ENCODE assay signal across 13 mouse cellular contexts in the genomic region with DNA sequence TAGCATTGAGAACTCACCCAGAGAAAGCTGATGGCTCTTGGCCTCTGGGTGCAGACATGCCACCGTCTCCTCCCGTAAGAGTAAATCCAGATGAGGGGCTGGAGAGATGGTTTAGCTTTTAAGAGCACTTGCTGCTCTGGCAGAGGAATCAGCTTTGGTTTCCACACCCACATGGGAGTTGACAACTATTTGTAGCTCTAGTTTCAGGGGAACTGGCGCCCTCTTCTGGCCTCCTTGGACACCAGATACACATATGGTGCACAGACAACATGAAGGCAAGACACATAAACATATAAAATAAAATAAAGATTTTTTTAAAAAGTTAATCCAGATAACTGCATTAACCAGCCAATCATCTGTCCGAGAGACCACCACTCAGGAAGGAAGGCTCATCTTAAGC.
A peak's percentile ranks its signal among the peaks of the same experiment; 100 is the strongest.
DNase-seq lines count a peak whose midpoint lies in the region; ATAC-seq and TF ChIP-seq lines count a peak whose summit lies in the region.
"Had no signal": no experiment of that assay in that cellular context is flagged by ENCODE, and none has a peak within 500 bp of the region (broad histone marks: within the 10 kb centered on the region; RNA-seq: fewer than 3 reads in every experiment).

No protein-coding gene starts in this region.

- no peaks in the 10 kb centered on the region for H3K27me3 ChIP-seq in stomach, postnatal 0 days (ENCODE audit: control insufficient read depth, insufficient read depth, low read length)
- H3K27me3 ChIP-seq: heart, embryonic 15.5 days; limb, embryonic 12.5 days; neural tube, embryonic 13.5 days had no signal

- 75% methylated on average over 4 of the region's 4 CpGs for WGBS in stomach, postnatal 0 days

- no peaks in the 10 kb centered on the region for H3K4me1 ChIP-seq in stomach, postnatal 0 days (replicated peaks; ENCODE audit: control insufficient read depth, insufficient read depth)
- H3K4me1 ChIP-seq: heart, embryonic 15.5 days; limb, embryonic 12.5 days had no signal

- H3K27ac ChIP-seq in stomach, postnatal 0 days (replicated peaks): no peak overlapping the region
- H3K27ac ChIP-seq: gastrocnemius, adult 2 months; heart, embryonic 15.5 days; limb, embryonic 12.5 days had no signal

- H3K9me3 ChIP-seq in stomach, postnatal 0 days (ENCODE audit: control insufficient read depth, low read length): no peaks in the 10 kb centered on the region
- H3K9me3 ChIP-seq: heart, embryonic 15.5 days; limb, embryonic 12.5 days; neural tube, embryonic 13.5 days had no signal

- H3K9ac ChIP-seq in stomach, postnatal 0 days (ENCODE audit: low read length): no peak overlapping the region
- H3K9ac ChIP-seq: heart, embryonic 15.5 days; limb, embryonic 12.5 days; neural tube, embryonic 13.5 days had no signal

- ATAC-seq in stomach, postnatal 0 days (ENCODE audit: low FRiP score, low TSS enrichment): no peak

- no peak overlapping the region for H3K4me2 ChIP-seq in stomach, postnatal 0 days (replicated peaks; ENCODE audit: low read depth)
- H3K4me2 ChIP-seq: heart, embryonic 15.5 days; limb, embryonic 12.5 days; neural tube, embryonic 13.5 days had no signal

- H3K4me3 ChIP-seq in stomach, postnatal 0 days (ENCODE audit: low read depth, low read length): no peak overlapping the region
- H3K4me3 ChIP-seq: gastrocnemius, adult 2 months; heart, embryonic 15.5 days; limb, embryonic 12.5 days; neural tube, embryonic 13.5 days had no signal

- peak; percentile 43 for TF ChIP-seq CTCF in stomach, postnatal 0 days (IDR thresholded peaks at IDR 0.05; ENCODE audit: low read depth)

- no peaks in the 10 kb centered on the region for H3K36me3 ChIP-seq in stomach, postnatal 0 days (ENCODE audit: control insufficient read depth, insufficient read depth, low read length)
- H3K36me3 ChIP-seq: heart, embryonic 15.5 days; limb, embryonic 12.5 days; neural tube, embryonic 13.5 days had no signal

- peak; percentile 5 for DNase-seq in kidney, adult 18-20 months
- DNase-seq in kidney, postnatal 14 days: no peak
- DNase-seq in right cerebral cortex, postnatal 14 days: peak; percentile 27
- no peak for DNase-seq in right cerebral cortex, postnatal 25 days
- DNase-seq in WW6 (ENCODE audit: low read depth, low spot score): peak; percentile 26
- DNase-seq in stomach, postnatal 0 days (ENCODE audit: low spot score): no peak
- no peak for DNase-seq in heart, postnatal 4 days
- DNase-seq: cerebellum, adult 8-10 months; gastrocnemius, adult 2 months; thymus, postnatal 25 days had no signal

- no peak for TF ChIP-seq EP300 in stomach, postnatal 0 days (optimal IDR thresholded peaks at IDR 0.05)

Comparison
In these comparisons a context has a peak if more than half of its experiments do, and no peak if none do; other contexts are left out.
1. DNase-seq: peak in kidney, adult 18-20 months (single experiment), right cerebral cortex, postnatal 14 days (single experiment) and WW6 (single experiment); none in kidney, postnatal 14 days (single experiment), right cerebral cortex, postnatal 25 days (single experiment), stomach, postnatal 0 days (single experiment) and heart, postnatal 4 days (single experiment).